Mouse (Mus musculus): ENCODE measurements around the gene Slc22a3. TPM values are rescaled to one million over a fixed set of nuclear protein-coding genes. Genes with fewer than 3 reads are reported as not detected.

The Slc22a3 gene
- polyA plus RNA-seq, 2 experiments: 0.56 to 0.97 TPM

DNA sequence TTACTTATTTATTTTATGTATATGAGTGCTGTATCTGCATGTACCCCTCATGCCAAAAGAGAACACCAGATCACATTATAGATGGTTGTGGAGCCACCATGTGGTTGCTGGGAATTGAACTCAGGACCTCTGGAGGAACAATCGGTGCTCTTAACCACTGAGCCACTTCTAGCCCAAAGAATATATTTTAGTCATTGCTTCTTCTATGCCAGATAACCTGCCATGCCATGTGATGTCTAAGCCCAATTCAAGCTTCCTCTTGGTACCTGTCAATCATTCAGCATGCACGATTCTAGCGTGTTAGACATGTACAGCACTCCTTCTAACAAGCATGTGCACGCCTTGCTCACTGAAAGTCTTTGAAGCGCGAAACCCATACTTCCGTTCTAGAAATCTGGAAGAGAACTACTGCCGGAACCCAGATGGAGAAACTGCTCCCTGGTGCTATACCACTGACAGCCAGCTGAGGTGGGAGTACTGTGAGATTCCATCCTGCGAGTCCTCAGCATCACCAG lies 111.3 kb downstream of the Slc22a3 start:
- DNase-seq (ENCODE audit: low read depth in 3 of 3, low spot score in 3 of 3) (no peak), ATAC-seq (ENCODE audit: insufficient read depth) (no peak)
- H3K4me3 ChIP-seq (ENCODE audit: insufficient read depth in 1 of 2, low read depth in 2 of 2, low read length in 2 of 2): no peak overlapping the region
- H3K27ac ChIP-seq: no peak overlapping the region
- no peaks in the 10 kb centered on the region for H3K9me3 ChIP-seq (ENCODE audit: control insufficient read depth, low read length)
- no peak overlapping the region for H3K4me2 ChIP-seq (ENCODE audit: low read depth)
- no peaks in the 10 kb centered on the region for H3K4me1 ChIP-seq (replicated peaks; ENCODE audit: control insufficient read depth in 2 of 2, insufficient read depth in 2 of 2, low read length in 1 of 2)
- no peaks in the 10 kb centered on the region for H3K36me3 ChIP-seq (replicated peaks; ENCODE audit: control insufficient read depth, insufficient read depth, low read depth)
- H3K9ac ChIP-seq (replicated peaks): no peak overlapping the region
- no peaks in the 10 kb centered on the region for H3K27me3 ChIP-seq (ENCODE audit: control insufficient read depth, insufficient read depth, low read length)
- TF ChIP-seq EP300 (IDR thresholded peaks at IDR 0.05; ENCODE audit: low read depth) (no peak), CTCF (IDR thresholded peaks at IDR 0.05; ENCODE audit: low read depth) (no peak)
- WGBS (ENCODE audit: insufficient replicate concordance): 77% methylated on average over 9 of the region's 9 CpGs

DNA sequence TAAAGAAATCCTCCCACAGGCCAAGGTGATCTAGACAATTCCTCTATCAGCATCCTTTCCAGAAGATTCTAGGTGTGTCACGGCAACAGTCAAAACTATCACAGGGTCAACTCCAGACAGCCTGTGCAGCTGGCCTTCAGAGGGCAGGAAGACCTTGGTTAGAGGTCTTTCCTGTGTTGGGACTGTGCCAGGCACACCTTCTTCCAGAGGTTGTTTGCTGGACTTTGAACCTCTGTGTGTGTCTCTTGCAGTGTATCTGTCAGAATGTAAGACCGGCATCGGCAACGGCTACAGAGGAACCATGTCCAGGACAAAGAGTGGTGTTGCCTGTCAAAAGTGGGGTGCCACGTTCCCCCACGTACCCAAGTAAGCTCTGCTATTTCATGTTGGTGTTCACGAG lies 119.3 kb downstream of the Slc22a3 start:
- no peaks in the 10 kb centered on the region for H3K27me3 ChIP-seq (ENCODE audit: control insufficient read depth, insufficient read depth, low read length)
- H3K4me3 ChIP-seq (ENCODE audit: insufficient read depth in 1 of 2, low read depth in 2 of 2, low read length in 2 of 2): no peak overlapping the region
- no peaks in the 10 kb centered on the region for H3K9me3 ChIP-seq (ENCODE audit: control insufficient read depth, low read length)
- H3K9ac ChIP-seq (replicated peaks): no peak overlapping the region
- H3K4me2 ChIP-seq (ENCODE audit: low read depth): no peak overlapping the region
- TF ChIP-seq EP300 (IDR thresholded peaks at IDR 0.05; ENCODE audit: low read depth): no peak
- no peak for TF ChIP-seq CTCF (IDR thresholded peaks at IDR 0.05; ENCODE audit: low read depth)
- WGBS (ENCODE audit: insufficient replicate concordance): 66% methylated on average over 7 of the region's 7 CpGs
- ATAC-seq (ENCODE audit: insufficient read depth) (no peak), DNase-seq (ENCODE audit: low read depth in 3 of 3, low spot score in 3 of 3) (no peak)
- no peaks in the 10 kb centered on the region; the same call in 1 of the 2 replicates for H3K36me3 ChIP-seq (replicated peaks; ENCODE audit: control insufficient read depth, insufficient read depth, low read depth)
- peaks cover 0 to under 1% of the 10 kb centered on the region in 2 experiments; a peak in 1 of 4 replicates for H3K4me1 ChIP-seq (replicated peaks; ENCODE audit: control insufficient read depth in 2 of 2, insufficient read depth in 2 of 2, low read length in 1 of 2)
- no peak overlapping the region for H3K27ac ChIP-seq

DNA sequence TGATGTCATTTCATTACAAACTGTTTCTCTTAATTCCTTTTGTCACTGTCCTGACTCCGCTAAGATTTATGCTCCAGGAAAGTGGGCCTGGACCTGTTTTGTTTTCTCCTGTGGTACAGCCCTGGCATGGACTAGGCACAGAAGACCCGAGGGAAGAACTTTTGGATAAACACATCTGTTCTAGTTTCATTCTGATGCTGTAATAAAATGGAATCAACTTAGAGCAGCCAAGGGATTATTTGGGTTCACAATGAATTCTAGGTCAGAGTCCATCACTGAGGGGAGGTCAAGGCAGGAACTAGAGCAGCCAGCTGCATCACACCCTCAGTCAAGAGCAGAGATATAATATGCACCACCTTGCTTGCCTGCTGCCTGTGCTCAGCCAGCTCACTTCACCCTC lies 119.7 kb downstream of the Slc22a3 start:
- Histone ChIP-seq H3K4me1 (replicated peaks; ENCODE audit: control insufficient read depth in 2 of 2, insufficient read depth in 2 of 2, low read length in 1 of 2) (peaks cover 0 to 4% of the 10 kb centered on the region in 2 experiments; a peak in 2 of 4 replicates), H3K36me3 (replicated peaks; ENCODE audit: control insufficient read depth, insufficient read depth, low read depth) (no peaks in the 10 kb centered on the region; the same call in 1 of the 2 replicates), H3K4me2 (ENCODE audit: low read depth) (no peak overlapping the region), H3K9me3 (ENCODE audit: control insufficient read depth, low read length) (no peaks in the 10 kb centered on the region), H3K9ac (replicated peaks) (no peak overlapping the region), H3K4me3 (ENCODE audit: insufficient read depth in 1 of 2, low read depth in 2 of 2, low read length in 2 of 2) (no peak overlapping the region), H3K27me3 (ENCODE audit: control insufficient read depth, insufficient read depth, low read length) (no peaks in the 10 kb centered on the region), H3K27ac (no peak overlapping the region)
- WGBS (ENCODE audit: insufficient replicate concordance): 42% methylated on average over 2 of the region's 2 CpGs
- ATAC-seq (ENCODE audit: insufficient read depth): no peak
- no peak for TF ChIP-seq CTCF (IDR thresholded peaks at IDR 0.05; ENCODE audit: low read depth)
- no peak for TF ChIP-seq EP300 (IDR thresholded peaks at IDR 0.05; ENCODE audit: low read depth)
- DNase-seq (ENCODE audit: low read depth in 3 of 3, low spot score in 3 of 3): no peak

DNA sequence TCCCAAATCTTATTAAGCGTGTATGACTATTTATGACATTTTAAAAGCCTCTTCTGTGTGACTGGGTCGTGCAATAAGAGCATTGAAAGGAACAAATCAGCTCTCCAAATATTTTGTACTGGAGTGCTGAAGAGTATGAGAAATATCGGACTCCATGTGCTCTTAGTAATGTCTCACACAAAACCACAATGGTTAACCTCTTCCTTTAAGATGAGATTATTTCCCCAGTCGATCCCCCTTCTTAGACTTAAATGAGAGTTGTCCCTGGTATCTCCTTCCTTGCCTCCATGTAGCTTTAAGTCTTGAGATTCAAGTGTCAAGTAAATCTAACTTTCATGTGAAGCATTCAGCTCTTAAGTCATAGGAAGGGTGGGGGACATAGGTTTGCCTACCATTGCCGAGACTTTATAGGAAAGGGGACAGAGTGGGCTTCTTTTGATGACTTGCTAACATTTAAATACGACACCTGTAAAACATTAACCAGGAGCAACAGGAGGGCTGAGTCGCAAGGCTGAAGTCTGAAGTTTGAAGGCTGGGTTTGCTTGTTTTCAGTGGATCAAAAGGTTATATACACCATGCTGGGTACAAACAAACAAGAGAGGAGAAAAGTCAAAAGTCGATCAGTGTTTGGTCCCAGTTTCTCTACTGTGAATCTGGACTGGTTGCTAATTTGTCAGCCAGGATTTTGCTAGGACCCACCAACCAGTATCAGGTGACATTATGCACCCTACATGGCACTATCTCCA lies 122.3 kb downstream of the Slc22a3 start:
- Histone ChIP-seq H3K4me2 (ENCODE audit: low read depth) (no peak overlapping the region), H3K4me3 (ENCODE audit: insufficient read depth in 1 of 2, low read depth in 2 of 2, low read length in 2 of 2) (no peak overlapping the region), H3K4me1 (replicated peaks; ENCODE audit: control insufficient read depth in 2 of 2, insufficient read depth in 2 of 2, low read length in 1 of 2) (peaks cover 0 to 10% of the 10 kb centered on the region in 2 experiments; a peak in 2 of 4 replicates), H3K36me3 (replicated peaks; ENCODE audit: control insufficient read depth, insufficient read depth, low read depth) (no peaks in the 10 kb centered on the region; the same call in 1 of the 2 replicates), H3K27me3 (ENCODE audit: control insufficient read depth, insufficient read depth, low read length) (no peaks in the 10 kb centered on the region), H3K9me3 (ENCODE audit: control insufficient read depth, low read length) (no peaks in the 10 kb centered on the region), H3K27ac (no peak overlapping the region), H3K9ac (replicated peaks) (no peak overlapping the region)
- 31% methylated on average over 8 of the region's 8 CpGs for WGBS (ENCODE audit: insufficient replicate concordance)
- ATAC-seq (ENCODE audit: insufficient read depth): peak; percentile 51
- TF ChIP-seq EP300 (IDR thresholded peaks at IDR 0.05; ENCODE audit: low read depth): no peak
- no peak for TF ChIP-seq CTCF (IDR thresholded peaks at IDR 0.05; ENCODE audit: low read depth)
- DNase-seq (ENCODE audit: low read depth in 3 of 3, low spot score in 3 of 3): peak in 2 of 3 experiments; percentile 16 to 30

DNA sequence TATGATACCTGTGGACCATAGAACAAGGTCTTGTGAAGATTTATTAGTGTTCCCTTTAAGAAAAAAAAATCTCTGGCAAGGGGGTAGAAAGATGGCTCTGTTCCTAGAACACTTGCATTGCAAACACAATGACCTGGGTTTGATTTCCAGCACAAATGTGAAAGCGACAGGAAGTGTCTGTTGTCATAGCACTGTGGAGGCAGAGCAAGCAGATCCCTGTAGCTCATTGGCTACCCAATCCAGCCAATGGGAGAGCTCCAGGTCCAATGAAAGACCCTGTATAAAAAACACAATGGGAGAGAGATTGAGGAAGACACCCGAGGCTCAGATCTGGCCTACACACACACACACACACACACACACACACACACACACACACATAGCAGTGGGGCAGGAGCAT lies 125.0 kb downstream of the Slc22a3 start:
- Histone ChIP-seq H3K4me1 (replicated peaks; ENCODE audit: control insufficient read depth in 2 of 2, insufficient read depth in 2 of 2, low read length in 1 of 2) (peaks cover 0 to 12% of the 10 kb centered on the region in 2 experiments; a peak in 2 of 4 replicates), H3K36me3 (replicated peaks; ENCODE audit: control insufficient read depth, insufficient read depth, low read depth) (no peaks in the 10 kb centered on the region), H3K4me3 (ENCODE audit: insufficient read depth in 1 of 2, low read depth in 2 of 2, low read length in 2 of 2) (no peak overlapping the region), H3K27ac (no peak overlapping the region), H3K9ac (replicated peaks) (no peak overlapping the region), H3K4me2 (ENCODE audit: low read depth) (no peak overlapping the region), H3K27me3 (ENCODE audit: control insufficient read depth, insufficient read depth, low read length) (no peaks in the 10 kb centered on the region), H3K9me3 (ENCODE audit: control insufficient read depth, low read length) (no peaks in the 10 kb centered on the region)
- ATAC-seq (ENCODE audit: insufficient read depth): no peak
- TF ChIP-seq CTCF (IDR thresholded peaks at IDR 0.05; ENCODE audit: low read depth): no peak
- TF ChIP-seq EP300 (IDR thresholded peaks at IDR 0.05; ENCODE audit: low read depth): no peak
- WGBS (ENCODE audit: insufficient replicate concordance): 38% methylated on average over 2 of the region's 2 CpGs
- DNase-seq (ENCODE audit: low read depth in 3 of 3, low spot score in 3 of 3): no peak
